Mouse (Mus musculus) left cerebral cortex, adult 18-20 months (tissue): Measurements from ENCODE around the gene Lexm. TPM values are rescaled to one million over a fixed set of nuclear protein-coding genes. Genes with fewer than 3 reads are reported as not detected.

Experiments used
- DNase-seq, 2 experiments: peaks; one replicate each; pipeline ENCODE4 v3.0.0; 2021 to 2022; ENCODE audit warnings: low spot score in 2 of 2, mixed read lengths in 1 of 2
- long read RNA-seq, 2 experiments: library from polyadenylated mRNA; stranded (forward); transcript quantifications; one replicate each; pipeline ENCODE4 v2.0.0; 2021
- total RNA-seq, 2 experiments: library from RNA; stranded (reverse); gene quantifications; 2 replicates each; pipeline ENCODE4 v1.2.3; 2021

Lexm gene
- not detected for total RNA-seq
- long read RNA-seq, experiment 1: 0 reads
- long read RNA-seq, experiment 2: 0 reads

DNA sequence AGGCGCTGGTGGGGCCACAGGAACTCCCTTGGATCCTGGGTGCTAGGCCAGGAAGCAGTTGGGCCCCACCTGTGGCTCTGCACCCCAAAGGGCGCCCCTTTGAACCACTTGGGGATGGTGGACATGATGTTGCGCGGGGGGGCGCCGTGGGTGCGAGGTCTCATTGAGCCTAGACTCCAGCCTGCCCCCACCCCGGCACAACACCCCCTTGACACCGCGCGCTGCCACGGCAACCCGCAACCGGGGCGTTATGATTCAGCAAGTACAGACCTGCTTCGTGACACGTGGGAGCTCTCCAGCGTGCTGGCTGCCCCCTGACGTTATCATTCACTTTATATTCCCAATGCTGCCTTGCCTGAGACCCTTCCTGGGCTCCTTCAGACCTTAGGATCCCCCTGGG is at the start of gene Lexm:
Lexm (minus strand) TSS at position 186 of the 400 bp plus-strand sequence.
- DNase-seq: peak in 1 of 2 experiments; percentile 52

- no peak for DNase-seq
These were observed 49.5 kb upstream of the Lexm start for GRCm38 (mm10) chr4:106666546-106666945.

DNA sequence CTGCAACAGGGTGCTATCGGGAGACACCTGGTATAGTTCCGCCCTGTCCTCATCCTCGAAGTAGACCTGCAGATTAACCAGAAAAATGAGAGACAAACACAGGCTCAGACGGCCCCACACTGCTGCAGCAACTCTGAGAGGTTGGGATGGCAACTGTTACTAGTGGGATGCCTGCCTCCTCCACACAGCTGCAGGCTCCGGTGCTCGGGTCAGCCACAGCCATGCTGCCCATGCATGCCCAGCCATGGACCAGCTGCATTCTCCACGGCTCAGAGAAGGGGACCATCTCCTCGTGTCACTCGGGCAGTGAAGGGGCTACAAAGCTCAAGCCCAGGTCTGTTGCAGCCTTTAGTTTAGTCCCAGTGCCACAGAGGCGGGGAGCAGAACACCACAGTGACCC is 48.6 kb upstream of the Lexm start:
- DNase-seq: no peak

DNA sequence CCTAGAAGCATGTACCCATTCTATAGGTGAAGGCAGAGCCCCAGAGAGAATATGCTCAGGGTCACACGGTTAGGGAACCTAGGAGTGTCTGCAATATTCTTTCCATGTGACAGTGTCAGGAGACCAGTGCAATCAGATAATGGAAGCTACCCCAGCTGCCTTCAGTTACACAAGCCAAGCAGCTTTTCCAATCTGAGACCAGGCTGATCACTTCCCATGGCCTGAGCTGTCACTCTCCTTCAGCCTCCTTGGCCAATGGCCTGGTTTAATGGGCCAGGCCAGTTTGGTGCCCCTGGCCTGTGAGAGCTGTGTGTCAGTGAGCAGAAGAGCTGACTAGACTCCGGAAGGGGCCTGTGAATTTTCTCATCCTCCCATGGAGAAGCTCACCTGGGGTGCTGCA is 48.2 kb upstream of the Lexm start:
- no peak for DNase-seq

GRCm38 (mm10) chr4:106664697-106665096 is 47.7 kb upstream of the Lexm start:
- no peak for DNase-seq

DNA sequence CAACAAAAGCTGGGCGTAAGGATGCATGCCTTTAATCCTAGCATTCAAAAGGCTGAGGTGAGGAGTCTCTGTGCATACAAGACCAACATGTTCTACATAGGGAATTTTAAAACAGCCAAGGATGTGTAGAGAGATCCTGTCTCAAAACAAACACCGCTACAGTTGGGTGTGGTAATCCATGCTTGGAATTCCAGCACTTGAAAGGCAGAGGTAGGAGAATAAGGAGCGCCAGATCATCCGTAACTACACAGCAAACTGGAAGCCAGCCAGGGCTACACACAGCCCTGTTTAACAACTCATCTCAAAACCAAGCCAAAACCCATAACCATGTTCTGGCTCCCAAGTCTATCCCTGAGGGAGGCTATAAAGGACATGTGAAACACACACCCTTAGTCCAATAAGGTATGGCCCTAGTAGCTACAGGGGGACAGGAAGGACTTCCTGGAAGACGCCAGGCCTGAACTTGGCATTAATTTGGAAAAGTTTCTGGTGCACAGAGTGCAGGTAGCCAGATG is 47.0 kb upstream of the Lexm start:
- no peak for DNase-seq

- no peak for DNase-seq
These were observed 38.6 kb upstream of the Lexm start for GRCm38 (mm10) chr4:106655681-106656080.

GRCm38 (mm10) chr4:106653051-106653450 is 36.0 kb upstream of the Lexm start:
- DNase-seq: no peak

GRCm38 (mm10) chr4:106652546-106652945 is 35.5 kb upstream of the Lexm start:
- DNase-seq: no peak

GRCm38 (mm10) chr4:106650833-106651527 is 33.9 kb upstream of the Lexm start, which contains the start of gene Pars2:
Gene Pars2, plus strand, starts transcription at chr4:106651069.
- DNase-seq: peak; percentile 98 to 99

DNA sequence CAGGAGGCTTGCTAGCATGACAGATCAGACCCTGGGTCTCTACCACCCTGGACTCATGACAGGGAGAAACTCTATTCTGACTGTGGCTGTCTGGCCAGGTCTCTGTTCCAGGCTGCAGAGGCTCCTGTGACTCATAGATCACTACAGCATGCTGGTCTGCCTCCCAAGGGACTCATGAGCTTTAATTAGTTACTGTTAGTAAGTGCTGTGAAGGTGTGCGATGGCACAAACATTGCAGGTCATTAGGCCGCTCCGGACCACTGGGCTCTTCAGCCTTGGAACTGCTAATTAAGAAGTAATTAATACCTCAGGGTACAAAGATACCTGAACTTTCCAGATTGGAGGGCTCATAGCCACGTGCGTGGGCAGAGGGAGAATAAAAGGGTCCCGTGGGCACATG is 30.1 kb upstream of the Lexm start:
- DNase-seq: no peak

- DNase-seq: no peak
These were observed 28.8 kb upstream of the Lexm start for GRCm38 (mm10) chr4:106645797-106646196.

- DNase-seq: no peak
These were observed 27.2 kb upstream of the Lexm start for GRCm38 (mm10) chr4:106644218-106644610.

- DNase-seq: no peak
These were observed 26.6 kb upstream of the Lexm start for GRCm38 (mm10) chr4:106643483-106644217.

DNA sequence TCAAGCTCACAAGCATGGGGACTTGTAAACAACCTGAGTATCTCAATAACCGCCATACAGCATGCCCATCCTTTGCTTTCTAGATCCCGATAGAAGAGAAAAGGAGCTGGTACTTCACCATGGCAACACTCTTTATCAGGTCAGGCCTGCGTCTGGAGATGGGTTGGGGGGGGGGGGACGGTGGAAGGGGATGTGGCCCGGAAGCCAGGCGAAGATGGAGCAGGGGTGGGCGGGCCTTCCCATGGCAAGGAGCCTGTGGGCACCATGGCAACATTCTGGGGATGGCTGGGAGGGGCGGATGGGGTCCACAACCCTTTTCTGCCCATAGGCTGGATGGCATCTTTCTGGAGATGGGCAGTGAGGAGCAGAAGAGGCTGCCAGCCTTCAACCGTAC is 17.0 kb upstream of the Lexm start:
- no peak for DNase-seq

- peak in 1 of 2 experiments; percentile 36 for DNase-seq
These were observed 16.4 kb upstream of the Lexm start for GRCm38 (mm10) chr4:106633281-106634085.

DNA sequence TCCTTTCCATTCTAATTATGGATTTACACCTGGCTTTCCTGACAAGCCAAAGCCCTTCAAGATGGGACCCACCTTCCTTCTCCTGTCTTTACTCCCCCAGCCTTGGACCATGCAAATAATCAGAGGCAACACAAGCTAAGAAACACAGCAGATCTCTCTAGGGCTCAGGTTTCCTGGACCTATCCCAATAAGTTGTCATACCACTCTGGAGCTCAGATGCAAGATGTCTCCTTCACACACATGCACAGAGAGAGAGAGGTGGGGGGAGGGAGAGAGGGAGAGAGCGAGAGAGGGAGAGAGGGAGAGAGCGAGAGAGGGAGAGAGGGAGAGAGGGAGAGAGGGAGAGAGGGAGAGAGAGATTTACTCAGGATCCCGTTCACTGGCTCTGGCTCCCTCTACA is 15.3 kb upstream of the Lexm start:
- DNase-seq: no peak

DNA sequence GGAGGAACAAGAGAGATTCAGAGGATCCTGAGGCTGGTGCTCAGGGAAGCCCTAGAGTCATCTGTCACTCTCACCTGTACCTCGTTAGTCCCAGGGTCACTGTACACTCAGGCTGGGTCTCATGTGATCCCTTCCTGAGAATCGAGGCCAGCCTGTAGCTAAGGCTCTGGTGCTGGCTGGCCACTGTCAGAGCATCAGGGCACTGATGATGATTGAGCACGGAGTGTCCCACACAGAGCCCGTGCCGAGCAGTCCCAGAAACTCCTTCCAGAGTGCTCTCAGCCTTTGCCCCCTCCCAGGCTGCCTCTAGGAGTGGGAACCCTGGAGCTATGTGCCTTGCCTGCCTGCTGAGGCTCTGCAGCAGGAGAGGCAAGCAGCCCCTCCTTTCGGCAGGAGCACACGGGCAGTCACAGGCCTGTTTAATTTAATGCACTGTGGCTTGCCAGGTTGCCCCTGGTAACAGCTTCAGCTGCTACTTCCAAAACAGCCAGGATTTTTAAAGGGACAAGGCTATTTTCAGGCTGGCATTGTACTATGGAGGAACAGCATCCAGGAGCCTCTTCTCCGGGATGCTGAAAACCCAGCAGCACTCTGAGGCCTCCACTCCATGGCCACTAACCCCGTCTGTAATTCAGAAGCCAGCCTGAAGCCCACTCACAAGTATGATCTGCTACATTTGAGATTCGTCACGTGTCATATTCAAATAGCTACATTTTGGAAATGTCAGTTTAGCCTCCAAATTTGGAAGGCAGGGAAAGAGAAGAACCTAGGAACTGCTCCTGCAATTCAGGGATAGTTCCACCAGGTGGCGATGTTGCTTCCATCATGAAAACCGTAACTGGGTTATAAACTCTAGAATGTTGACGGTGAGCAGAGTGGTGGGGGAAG is 13.5 kb upstream of the Lexm start:
- peak; percentile 89 to 91 for DNase-seq

DNA sequence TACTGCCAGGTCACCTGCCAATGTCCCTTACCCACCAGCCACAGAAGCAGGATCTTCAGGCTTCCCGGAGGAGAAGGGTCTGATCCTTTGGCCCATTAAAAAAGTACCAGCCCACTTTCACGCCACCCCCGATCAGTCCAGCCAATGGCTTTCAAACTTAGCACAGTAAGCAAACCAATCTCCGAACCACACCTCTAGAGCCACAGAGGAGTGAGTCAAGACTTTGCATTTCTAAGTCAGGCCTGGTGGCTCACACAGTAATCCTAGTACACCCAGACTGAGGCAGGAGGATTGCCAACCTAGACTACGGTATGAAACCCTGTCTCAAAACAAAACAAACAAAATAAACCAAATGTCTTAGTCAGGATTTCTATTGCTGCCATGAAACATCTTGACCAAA is 12.3 kb upstream of the Lexm start:
- DNase-seq: no peak

GRCm38 (mm10) chr4:106628650-106629360 is 11.8 kb upstream of the Lexm start:
- DNase-seq: no peak
